Mouse (Mus musculus): ENCODE data around the gene Mesd. TPM values are rescaled to one million over a fixed set of nuclear protein-coding genes. Genes with fewer than 3 reads are reported as not detected.

Gene Mesd
- polyA plus RNA-seq, 1 experiment from 2014 or later, result 85.6 TPM

GRCm38 (mm10) chr7:83852381-83853380 lies 31.6 kb upstream of the Mesd start:
- Histone ChIP-seq H3K27ac (ENCODE audit: low read length) (no peak overlapping the region), H3K27me3 (ENCODE audit: control insufficient read depth, insufficient read depth, low read length) (no peaks in the 10 kb centered on the region), H3K9ac (ENCODE audit: low read length) (no peak overlapping the region), H3K4me3 (replicated peaks; ENCODE audit: low read length) (no peak overlapping the region), H3K4me1 (ENCODE audit: control insufficient read depth, insufficient read depth, low read length) (0 out of 2 replicates have a peak, but pooled peaks cover 5% of the 10 kb centered on the region), H3K9me3 (replicated peaks; ENCODE audit: control insufficient read depth, low read length) (no peaks in the 10 kb centered on the region), H3K4me2 (ENCODE audit: low read depth, low read length) (no peak overlapping the region), H3K36me3 (ENCODE audit: control insufficient read depth, insufficient read depth, low read length) (no peaks in the 10 kb centered on the region)
- no peak for ATAC-seq (ENCODE audit: insufficient read depth, low FRiP score)
- 46% methylated on average over 5 of the region's 5 CpGs for WGBS

DNA sequence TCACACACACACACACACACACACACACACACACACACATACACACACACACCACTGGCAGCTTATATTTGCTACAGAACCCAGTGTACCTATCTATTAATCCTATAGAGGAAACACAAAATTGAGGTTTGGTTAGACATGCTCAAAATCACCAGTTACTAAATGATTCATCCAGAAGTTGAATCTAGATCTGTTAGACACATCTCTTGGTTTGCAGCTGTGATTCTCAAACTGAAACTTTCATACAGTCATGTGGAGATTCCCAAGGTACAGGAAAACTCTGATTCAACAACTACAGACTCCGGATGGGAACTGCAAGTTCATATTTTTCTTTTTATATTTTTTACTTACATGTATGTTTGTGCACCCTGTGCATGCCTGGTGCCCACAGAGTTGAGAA lies 29.1 kb upstream of the Mesd start:
- no peaks in the 10 kb centered on the region for H3K36me3 ChIP-seq (ENCODE audit: control insufficient read depth, insufficient read depth, low read length)
- H3K9ac ChIP-seq (ENCODE audit: low read length), result no peak overlapping the region
- no peak overlapping the region for H3K4me2 ChIP-seq (ENCODE audit: low read depth, low read length)
- no peak for ATAC-seq (ENCODE audit: insufficient read depth, low FRiP score)
- H3K27me3 ChIP-seq (ENCODE audit: control insufficient read depth, insufficient read depth, low read length), result no peaks in the 10 kb centered on the region
- 0 out of 2 replicates have a peak, but pooled peaks cover 5% of the 10 kb centered on the region for H3K4me1 ChIP-seq (ENCODE audit: control insufficient read depth, insufficient read depth, low read length)
- H3K9me3 ChIP-seq (replicated peaks; ENCODE audit: control insufficient read depth, low read length), result no peaks in the 10 kb centered on the region
- no peak overlapping the region for H3K27ac ChIP-seq (ENCODE audit: low read length)
- H3K4me3 ChIP-seq (replicated peaks; ENCODE audit: low read length), result no peak overlapping the region
- 92% methylated on average over 1 of the region's 1 CpGs for WGBS

DNA sequence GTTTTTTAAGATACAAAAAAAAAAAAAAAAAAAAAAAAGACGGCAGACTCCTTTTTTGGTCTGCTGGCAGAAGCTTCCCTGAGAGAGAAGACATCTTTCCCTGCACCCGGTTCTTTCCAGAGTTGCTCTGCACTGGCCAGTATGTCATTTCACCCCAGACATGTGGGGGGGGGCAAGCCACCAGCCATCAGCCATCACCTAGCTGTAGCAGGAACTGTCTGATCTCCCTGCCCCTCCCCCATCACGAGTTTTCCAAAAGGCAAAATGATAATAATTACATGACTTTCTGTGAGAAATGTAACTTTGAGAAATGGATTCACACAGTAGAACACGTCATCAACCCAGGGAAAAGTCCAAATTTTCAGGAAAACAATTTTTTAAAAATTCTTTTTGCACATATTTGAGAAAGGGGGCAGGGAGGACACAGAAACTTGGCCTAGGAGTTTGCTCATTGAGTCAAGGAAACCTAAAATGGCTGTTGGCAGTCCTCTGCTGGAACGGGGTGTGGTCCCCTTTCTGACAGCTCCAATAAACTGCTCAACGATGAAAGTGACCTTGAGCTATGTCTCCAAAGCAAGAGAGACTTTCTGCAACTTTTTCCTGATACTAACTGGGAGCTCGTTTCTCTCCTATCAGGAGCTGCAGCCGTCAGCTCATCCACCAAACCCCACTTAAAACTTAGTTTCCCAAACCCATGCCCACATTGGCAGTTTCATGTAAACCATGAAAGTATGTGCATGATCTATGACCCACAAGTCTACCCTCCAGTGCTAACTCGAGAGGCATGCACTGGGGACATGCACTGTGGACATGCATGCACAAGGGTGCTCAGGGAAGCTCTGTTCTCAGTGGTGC lies 27.7 kb upstream of the Mesd start:
- H3K4me3 ChIP-seq (replicated peaks; ENCODE audit: low read length), result no peak overlapping the region
- H3K27ac ChIP-seq (ENCODE audit: low read length), result peak overlapping the region; percentile 43
- no peak overlapping the region for H3K9ac ChIP-seq (ENCODE audit: low read length)
- H3K27me3 ChIP-seq (ENCODE audit: control insufficient read depth, insufficient read depth, low read length), result no peaks in the 10 kb centered on the region
- no peak overlapping the region for H3K4me2 ChIP-seq (ENCODE audit: low read depth, low read length)
- 0 out of 2 replicates have a peak, but pooled peaks cover 5% of the 10 kb centered on the region for H3K4me1 ChIP-seq (ENCODE audit: control insufficient read depth, insufficient read depth, low read length)
- 49% methylated on average over 9 of the region's 9 CpGs for WGBS
- no peaks in the 10 kb centered on the region for H3K36me3 ChIP-seq (ENCODE audit: control insufficient read depth, insufficient read depth, low read length)
- ATAC-seq (ENCODE audit: insufficient read depth, low FRiP score), result no peak
- no peaks in the 10 kb centered on the region for H3K9me3 ChIP-seq (replicated peaks; ENCODE audit: control insufficient read depth, low read length)

DNA sequence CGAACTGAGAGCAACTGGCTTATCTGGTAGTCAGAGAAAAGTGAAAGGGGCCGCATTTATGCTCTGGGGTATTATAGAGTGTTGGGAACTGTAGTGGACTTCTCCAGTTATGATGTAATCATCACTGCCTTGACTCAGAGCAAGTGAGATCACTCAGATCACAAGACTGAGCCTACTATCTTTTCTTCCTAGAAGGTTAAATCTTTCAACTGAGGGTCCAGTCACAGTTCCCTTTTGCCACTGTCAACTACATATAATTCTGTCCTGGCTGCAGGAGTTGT lies 27.1 kb upstream of the Mesd start:
- Histone ChIP-seq H3K9me3 (replicated peaks; ENCODE audit: control insufficient read depth, low read length) (no peaks in the 10 kb centered on the region), H3K4me3 (replicated peaks; ENCODE audit: low read length) (no peak overlapping the region), H3K4me1 (ENCODE audit: control insufficient read depth, insufficient read depth, low read length) (0 out of 2 replicates have a peak, but pooled peaks cover 5% of the 10 kb centered on the region), H3K36me3 (ENCODE audit: control insufficient read depth, insufficient read depth, low read length) (no peaks in the 10 kb centered on the region), H3K27ac (ENCODE audit: low read length) (no peak overlapping the region; the same call in none of the 2 replicates), H3K9ac (ENCODE audit: low read length) (no peak overlapping the region), H3K4me2 (ENCODE audit: low read depth, low read length) (no peak overlapping the region), H3K27me3 (ENCODE audit: control insufficient read depth, insufficient read depth, low read length) (no peaks in the 10 kb centered on the region)
- WGBS, result 81% methylated on average over 2 of the region's 2 CpGs
- ATAC-seq (ENCODE audit: insufficient read depth, low FRiP score), result no peak

DNA sequence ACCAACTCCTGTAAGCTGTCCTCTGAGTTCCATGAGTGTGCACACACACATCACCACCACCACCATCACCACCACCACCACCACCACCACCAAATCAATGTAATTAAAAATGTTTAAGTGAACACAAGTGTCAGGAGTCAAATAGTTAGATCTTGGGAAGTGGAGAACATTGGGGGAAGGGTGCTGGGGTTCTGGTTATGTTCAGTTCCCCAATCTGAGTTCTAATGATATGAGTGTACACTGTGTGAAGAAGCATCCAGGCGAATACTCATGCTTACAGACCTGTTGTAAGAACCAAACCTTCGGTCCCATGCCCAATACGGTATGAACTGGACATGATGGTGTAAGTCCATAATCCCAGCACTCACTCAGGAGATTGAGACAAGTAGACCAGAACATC lies 26.3 kb upstream of the Mesd start:
- H3K4me1 ChIP-seq (ENCODE audit: control insufficient read depth, insufficient read depth, low read length), result 0 out of 2 replicates have a peak, but pooled peaks cover 5% of the 10 kb centered on the region
- H3K27ac ChIP-seq (ENCODE audit: low read length), result no peak overlapping the region
- no peaks in the 10 kb centered on the region for H3K27me3 ChIP-seq (ENCODE audit: control insufficient read depth, insufficient read depth, low read length)
- H3K9ac ChIP-seq (ENCODE audit: low read length), result no peak overlapping the region
- H3K4me2 ChIP-seq (ENCODE audit: low read depth, low read length), result no peak overlapping the region
- H3K9me3 ChIP-seq (replicated peaks; ENCODE audit: control insufficient read depth, low read length), result no peaks in the 10 kb centered on the region
- no peak for ATAC-seq (ENCODE audit: insufficient read depth, low FRiP score)
- no peaks in the 10 kb centered on the region for H3K36me3 ChIP-seq (ENCODE audit: control insufficient read depth, insufficient read depth, low read length)
- 90% methylated on average over 3 of the region's 3 CpGs for WGBS
- H3K4me3 ChIP-seq (replicated peaks; ENCODE audit: low read length), result no peak overlapping the region

DNA sequence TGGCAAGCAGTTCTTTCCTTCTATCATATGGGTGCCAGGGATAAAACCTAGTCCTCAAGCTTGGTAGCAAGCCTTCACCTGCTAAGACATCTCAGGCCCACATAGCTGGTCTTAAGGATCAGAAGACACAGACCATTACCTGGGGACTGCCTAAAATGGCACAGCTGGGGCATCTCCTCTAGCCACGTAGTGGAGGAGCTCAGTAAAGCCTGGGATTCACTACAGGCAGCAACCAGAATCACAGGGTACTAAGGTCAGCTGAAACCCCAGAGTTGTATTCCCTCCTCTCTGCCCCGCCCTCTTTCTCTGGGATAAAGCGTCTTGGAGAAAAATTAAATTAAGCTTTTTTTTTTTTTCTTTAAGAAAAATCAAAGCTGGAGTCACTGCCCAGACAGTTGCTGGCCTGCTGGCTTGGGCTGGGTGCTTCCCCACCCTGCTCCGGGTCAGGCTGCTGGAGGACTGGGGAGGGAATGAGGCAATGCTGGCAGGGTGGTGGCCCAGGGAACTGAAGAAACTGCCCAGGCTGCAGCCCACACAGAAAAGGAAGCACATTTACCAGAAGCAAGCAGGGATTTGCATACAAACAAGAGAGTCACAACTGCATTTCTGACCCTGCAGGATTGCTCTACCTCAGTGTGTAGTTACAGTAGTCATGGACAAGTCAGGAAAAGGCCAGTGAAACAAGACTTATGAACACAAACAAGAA lies 24.7 kb upstream of the Mesd start:
- H3K27ac ChIP-seq (ENCODE audit: low read length), result no peak overlapping the region
- H3K4me2 ChIP-seq (ENCODE audit: low read depth, low read length), result no peak overlapping the region
- H3K27me3 ChIP-seq (ENCODE audit: control insufficient read depth, insufficient read depth, low read length), result no peaks in the 10 kb centered on the region
- no peaks in the 10 kb centered on the region for H3K9me3 ChIP-seq (replicated peaks; ENCODE audit: control insufficient read depth, low read length)
- no peaks in the 10 kb centered on the region for H3K36me3 ChIP-seq (ENCODE audit: control insufficient read depth, insufficient read depth, low read length)
- ATAC-seq (ENCODE audit: insufficient read depth, low FRiP score), result peak; percentile 76
- no peak overlapping the region for H3K9ac ChIP-seq (ENCODE audit: low read length)
- 0 out of 2 replicates have a peak, but pooled peaks cover 5% of the 10 kb centered on the region for H3K4me1 ChIP-seq (ENCODE audit: control insufficient read depth, insufficient read depth, low read length)
- H3K4me3 ChIP-seq (replicated peaks; ENCODE audit: low read length), result no peak overlapping the region
- 36% methylated on average over 4 of the region's 4 CpGs for WGBS

GRCm38 (mm10) chr7:83863554-83863953 lies 20.7 kb upstream of the Mesd start:
- Histone ChIP-seq H3K27me3 (ENCODE audit: control insufficient read depth, insufficient read depth, low read length) (no peaks in the 10 kb centered on the region), H3K4me1 (ENCODE audit: control insufficient read depth, insufficient read depth, low read length) (no peaks in the 10 kb centered on the region), H3K4me3 (replicated peaks; ENCODE audit: low read length) (no peak overlapping the region), H3K27ac (ENCODE audit: low read length) (no peak overlapping the region), H3K9me3 (replicated peaks; ENCODE audit: control insufficient read depth, low read length) (no peaks in the 10 kb centered on the region), H3K4me2 (ENCODE audit: low read depth, low read length) (no peak overlapping the region), H3K9ac (ENCODE audit: low read length) (no peak overlapping the region), H3K36me3 (ENCODE audit: control insufficient read depth, insufficient read depth, low read length) (no peaks in the 10 kb centered on the region)
- no peak for ATAC-seq (ENCODE audit: insufficient read depth, low FRiP score)
- 55% methylated on average over 2 of the region's 2 CpGs for WGBS

DNA sequence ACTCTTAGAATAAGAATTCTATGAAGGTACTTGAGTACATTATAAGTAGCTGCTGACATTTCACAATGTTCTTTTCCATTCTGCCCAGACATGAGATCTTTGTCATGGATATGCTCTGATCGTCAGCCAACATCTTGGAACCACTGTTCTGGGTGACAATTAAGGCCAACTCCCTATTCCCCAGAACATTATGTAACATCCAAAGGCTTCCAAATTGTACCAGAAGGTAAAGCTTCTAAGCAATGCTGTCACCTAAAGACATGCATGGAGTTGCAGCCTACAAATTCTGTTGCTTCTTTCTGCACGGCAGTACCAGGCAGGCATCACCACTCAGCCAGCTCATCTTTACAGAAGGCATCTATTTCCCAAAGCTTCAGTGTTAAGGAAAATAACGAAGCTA lies 16.1 kb upstream of the Mesd start:
- no peak overlapping the region for H3K4me3 ChIP-seq (replicated peaks; ENCODE audit: low read length)
- H3K36me3 ChIP-seq (ENCODE audit: control insufficient read depth, insufficient read depth, low read length), result no peaks in the 10 kb centered on the region
- H3K4me1 ChIP-seq (ENCODE audit: control insufficient read depth, insufficient read depth, low read length), result no peaks in the 10 kb centered on the region
- no peak overlapping the region for H3K9ac ChIP-seq (ENCODE audit: low read length)
- WGBS, result 88% methylated on average over 3 of the region's 3 CpGs
- no peak overlapping the region for H3K27ac ChIP-seq (ENCODE audit: low read length)
- ATAC-seq (ENCODE audit: insufficient read depth, low FRiP score), result no peak
- no peaks in the 10 kb centered on the region for H3K9me3 ChIP-seq (replicated peaks; ENCODE audit: control insufficient read depth, low read length)
- no peaks in the 10 kb centered on the region for H3K27me3 ChIP-seq (ENCODE audit: control insufficient read depth, insufficient read depth, low read length)
- H3K4me2 ChIP-seq (ENCODE audit: low read depth, low read length), result no peak overlapping the region
